Mouse (Mus musculus) megakaryocyte, embryonic 14.5 days (primary cell): ENCODE data around the gene Gm7849.
"Not testable (repeated sequence)": the region's sequence is repeated elsewhere in the genome, so short reads cannot be mapped to it uniquely, and the experiment has no call there.

Experiments used
- FLI1 ChIP-seq: IDR thresholded peaks from 2 replicates; pipeline ENCODE4 v1.6.1; 2012; ENCODE audit warnings: low read length, inconsistent platforms, mixed read lengths
- GATA1 ChIP-seq: IDR thresholded peaks from 3 replicates; pipeline ENCODE4 v1.6.1; 2012; ENCODE audit warnings: mixed read lengths, low read length, inconsistent platforms, borderline replicate concordance

- TF ChIP-seq GATA1, FLI1: not testable (repeated sequence)
Observed at GRCm38 (mm10) chr8:21427111-21427510, 29.2 kb downstream of the Gm7849 start, which contains the start of gene Defa36.
